Mouse (Mus musculus) ES-E14 (cell line): Measurements from ENCODE around the gene Nup210l.

Experiments
- CHD2 ChIP-seq: IDR thresholded peaks from 2 replicates; pipeline ENCODE4 v1.6.1; 2014; ENCODE audit warnings: mild to moderate bottlenecking, low read depth, low read length, inconsistent platforms
- ZNF384 ChIP-seq: IDR thresholded peaks from 2 replicates; pipeline ENCODE4 v1.6.1; 2012; ENCODE audit warnings: low read depth, low read length, inconsistent platforms

DNA sequence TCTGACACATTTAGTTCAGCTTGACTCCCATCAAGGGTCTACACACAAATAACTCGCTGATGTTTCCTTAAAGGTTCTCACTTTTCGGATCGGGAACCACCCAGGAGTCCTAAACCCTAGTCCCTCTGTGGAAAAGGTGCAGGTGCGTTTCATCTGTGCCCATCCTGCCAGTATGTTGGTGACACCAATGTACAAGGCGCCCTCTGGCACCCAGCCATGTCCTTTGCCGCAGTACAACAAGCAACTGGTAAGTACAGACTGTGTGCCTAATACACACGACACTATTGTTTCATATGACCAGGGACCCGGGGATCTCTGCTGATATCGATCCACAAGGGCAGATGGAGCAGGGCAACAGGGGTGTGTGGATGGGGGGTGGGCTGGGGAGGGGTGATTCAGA is 55.8 kb downstream of the Nup210l start:
- TF ChIP-seq ZNF384 (no peak), CHD2 (no peak)
